Mouse (Mus musculus): ENCODE measurements around the gene Poc1b.

Poc1b gene

GRCm38 (mm10) chr10:99113533-99113932 lies 6.7 kb downstream of the Poc1b start:
- in situ Hi-C loops (cut with MboI; ENCODE audit: low sequenced_read_pairs), result no loop called here

- in situ Hi-C loops (cut with MboI; ENCODE audit: low sequenced_read_pairs), result no loop called here
Measured at GRCm38 (mm10) chr10:99114295-99114694, 7.5 kb downstream of the Poc1b start.

GRCm38 (mm10) chr10:99115471-99116236 lies 8.8 kb downstream of the Poc1b start:
- in situ Hi-C loops (cut with MboI; ENCODE audit: low sequenced_read_pairs), result no loop called here

GRCm38 (mm10) chr10:99116237-99116632 lies 9.4 kb downstream of the Poc1b start:
- in situ Hi-C loops (cut with MboI; ENCODE audit: low sequenced_read_pairs), result no loop called here

- in situ Hi-C loops (cut with MboI; ENCODE audit: low sequenced_read_pairs), result no loop called here
Measured at GRCm38 (mm10) chr10:99116650-99117615, 10.1 kb downstream of the Poc1b start.

- in situ Hi-C loops (cut with MboI; ENCODE audit: low sequenced_read_pairs), result no loop called here
Measured at GRCm38 (mm10) chr10:99117876-99118275, 11.0 kb downstream of the Poc1b start.

- in situ Hi-C loops (cut with MboI; ENCODE audit: low sequenced_read_pairs), result no loop called here
Measured at GRCm38 (mm10) chr10:99118697-99119096, 11.9 kb downstream of the Poc1b start.

- in situ Hi-C loops (cut with MboI; ENCODE audit: low sequenced_read_pairs), result no loop called here
Measured at GRCm38 (mm10) chr10:99119471-99119870, 12.6 kb downstream of the Poc1b start.

- in situ Hi-C loops (cut with MboI; ENCODE audit: low sequenced_read_pairs), result no loop called here
Measured at GRCm38 (mm10) chr10:99126225-99126624, 19.4 kb downstream of the Poc1b start, which contains the start of gene Phxr2. Phxr2 (minus strand) TSS chr10:99126325.

- in situ Hi-C loops (cut with MboI; ENCODE audit: low sequenced_read_pairs), result no loop called here
Measured at GRCm38 (mm10) chr10:99126954-99127353, 20.1 kb downstream of the Poc1b start.

GRCm38 (mm10) chr10:99127691-99128261 lies 20.9 kb downstream of the Poc1b start:
- in situ Hi-C loops (cut with MboI; ENCODE audit: low sequenced_read_pairs), result no loop called here

- in situ Hi-C loops (cut with MboI; ENCODE audit: low sequenced_read_pairs), result no loop called here
Measured at GRCm38 (mm10) chr10:99130611-99131010, 23.8 kb downstream of the Poc1b start.

GRCm38 (mm10) chr10:99131298-99131697 lies 24.5 kb downstream of the Poc1b start:
- in situ Hi-C loops (cut with MboI; ENCODE audit: low sequenced_read_pairs), result no loop called here

- in situ Hi-C loops (cut with MboI; ENCODE audit: low sequenced_read_pairs), result no loop called here
Measured at GRCm38 (mm10) chr10:99132189-99132588, 25.4 kb downstream of the Poc1b start.

GRCm38 (mm10) chr10:99132595-99133272 lies 25.9 kb downstream of the Poc1b start:
- in situ Hi-C loops (cut with MboI; ENCODE audit: low sequenced_read_pairs), result no loop called here

GRCm38 (mm10) chr10:99133321-99133875 lies 26.6 kb downstream of the Poc1b start:
- in situ Hi-C loops (cut with MboI; ENCODE audit: low sequenced_read_pairs), result no loop called here

- in situ Hi-C loops (cut with MboI; ENCODE audit: low sequenced_read_pairs), result no loop called here
Measured at GRCm38 (mm10) chr10:99136337-99136736, 29.5 kb downstream of the Poc1b start.

- in situ Hi-C loops (cut with MboI; ENCODE audit: low sequenced_read_pairs), result no loop called here
Measured at GRCm38 (mm10) chr10:99145611-99146010, 38.8 kb downstream of the Poc1b start.

GRCm38 (mm10) chr10:99146596-99146995 lies 39.8 kb downstream of the Poc1b start:
- in situ Hi-C loops (cut with MboI; ENCODE audit: low sequenced_read_pairs), result no loop called here

- in situ Hi-C loops (cut with MboI; ENCODE audit: low sequenced_read_pairs), result no loop called here
Measured at GRCm38 (mm10) chr10:99150016-99150415, 43.2 kb downstream of the Poc1b start.
